Mouse (Mus musculus) kidney, adult 9 months (tissue): ENCODE data around the gene Becn1.
"Not testable (repeated sequence)": the region's sequence is repeated elsewhere in the genome, so short reads cannot be mapped to it uniquely, and the experiment has no call there.

Experiments used
- DNase-seq: peaks from one replicate; pipeline ENCODE4 v3.0.0; 2022

The Becn1 gene

GRCm38 (mm10) chr11:101302004-101302798, at the start of gene Becn1:
Gene Becn1, minus strand, starts transcription at chr11:101302286.
- DNase-seq: peak; percentile 97

GRCm38 (mm10) chr11:101351721-101352111, 49.6 kb upstream of the Becn1 start:
- DNase-seq: peak; percentile 64

DNA sequence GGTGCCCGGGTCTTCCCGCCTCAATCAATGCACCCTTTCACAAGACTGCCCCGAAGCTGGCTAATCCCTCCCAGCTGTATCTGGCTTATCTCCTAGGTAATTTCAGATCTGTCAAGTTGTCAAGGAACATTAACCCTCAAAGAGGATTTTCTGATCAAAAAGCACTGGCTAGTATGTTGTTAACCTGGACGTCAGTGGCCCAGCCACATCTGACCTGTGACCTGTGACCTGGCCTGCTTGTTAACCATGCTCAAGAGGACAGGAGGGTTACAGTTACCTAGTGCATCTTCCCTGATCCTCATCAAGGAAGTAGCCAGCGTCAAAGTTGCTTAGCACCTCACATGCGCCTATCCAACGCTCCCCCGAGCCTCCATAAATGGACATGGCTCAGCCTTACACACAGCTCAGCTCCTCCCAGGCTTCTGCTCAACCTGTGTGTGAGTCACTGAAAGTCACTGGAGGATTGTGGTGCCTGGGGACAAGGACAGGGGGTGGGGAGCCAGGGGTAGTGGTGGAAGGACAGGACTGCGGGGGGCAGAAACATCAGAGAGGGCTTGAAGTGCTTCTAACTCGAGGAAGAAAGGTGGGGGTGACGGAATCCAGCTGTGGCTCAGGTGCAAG, 49.1 kb upstream of the Becn1 start:
- peak; percentile 27 for DNase-seq

- DNase-seq: no peak
Observed at GRCm38 (mm10) chr11:101349216-101349615, 47.1 kb upstream of the Becn1 start.

GRCm38 (mm10) chr11:101348774-101349173, 46.7 kb upstream of the Becn1 start:
- DNase-seq: no peak

GRCm38 (mm10) chr11:101347083-101347775, 45.1 kb upstream of the Becn1 start:
- no peak for DNase-seq

DNA sequence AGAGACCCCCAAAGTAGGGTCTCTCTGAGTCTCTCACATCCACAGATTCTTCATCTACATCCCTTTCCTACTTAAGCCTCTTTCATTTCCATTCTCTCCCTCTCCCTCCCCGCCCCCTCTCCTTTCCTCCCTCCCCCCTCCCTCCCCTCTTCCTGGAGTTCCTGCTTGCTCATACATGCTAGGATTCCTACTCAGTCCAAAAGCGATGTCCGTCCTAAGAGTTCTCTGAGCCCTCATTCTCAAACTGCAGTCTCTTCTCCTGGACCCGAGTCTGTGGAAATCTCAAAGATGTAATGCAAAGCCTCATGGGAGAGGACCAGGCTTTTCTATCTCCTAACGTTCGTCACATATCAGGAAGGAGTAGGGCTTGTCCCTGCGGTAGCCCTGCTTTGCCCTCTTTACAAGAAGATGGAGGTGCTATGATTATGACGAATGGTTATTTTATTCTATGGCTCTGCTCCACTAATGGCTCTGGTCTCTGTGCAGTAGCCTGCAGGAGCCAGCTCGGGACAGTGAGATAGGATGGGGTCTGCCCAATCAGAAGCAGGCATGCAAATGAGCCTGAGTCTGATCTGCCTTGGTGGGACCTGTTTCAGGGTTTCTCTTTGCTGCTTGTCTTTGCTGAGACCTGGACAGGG, 36.2 kb upstream of the Becn1 start:
- no peak for DNase-seq

DNA sequence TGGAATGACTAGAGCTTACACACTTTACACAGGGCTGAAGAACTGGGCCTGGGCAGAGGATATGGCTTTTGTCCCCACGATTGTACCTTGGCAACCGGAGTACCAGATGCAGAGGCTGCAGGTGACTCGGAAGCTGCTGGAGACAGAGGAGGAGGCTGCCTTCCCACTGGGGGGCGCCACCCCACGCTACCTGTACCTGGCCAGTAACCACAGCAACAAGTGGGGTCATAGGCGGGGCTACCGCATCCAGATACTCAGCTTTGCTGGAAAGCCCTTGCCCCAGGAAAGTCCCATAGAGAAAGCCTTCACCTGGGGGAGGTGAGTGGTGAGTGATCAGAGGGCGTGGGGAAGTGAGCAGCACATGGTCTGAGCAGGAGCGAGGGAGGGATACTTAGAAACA, 33.6 kb upstream of the Becn1 start:
- peak; percentile 69 for DNase-seq

DNA sequence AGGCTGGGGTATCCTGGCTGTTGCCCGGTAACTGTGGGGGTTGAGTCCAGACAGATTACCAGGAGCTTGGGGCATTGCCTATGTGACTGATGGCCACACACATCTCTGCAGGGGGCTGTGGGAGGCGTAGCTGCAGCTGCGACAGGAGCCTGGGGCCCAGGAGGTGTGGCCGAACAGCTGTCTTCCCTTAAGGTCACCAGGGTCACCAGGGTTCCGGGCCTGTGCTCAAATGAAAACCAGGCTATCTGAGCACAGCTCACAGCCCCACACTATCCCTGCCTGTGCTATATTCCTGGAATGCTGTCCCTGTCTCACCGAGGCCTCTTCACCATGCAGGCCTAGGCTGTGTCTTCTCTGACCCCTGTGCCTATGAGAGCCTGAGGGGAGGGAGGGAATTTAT, 32.4 kb upstream of the Becn1 start:
- no peak for DNase-seq

DNA sequence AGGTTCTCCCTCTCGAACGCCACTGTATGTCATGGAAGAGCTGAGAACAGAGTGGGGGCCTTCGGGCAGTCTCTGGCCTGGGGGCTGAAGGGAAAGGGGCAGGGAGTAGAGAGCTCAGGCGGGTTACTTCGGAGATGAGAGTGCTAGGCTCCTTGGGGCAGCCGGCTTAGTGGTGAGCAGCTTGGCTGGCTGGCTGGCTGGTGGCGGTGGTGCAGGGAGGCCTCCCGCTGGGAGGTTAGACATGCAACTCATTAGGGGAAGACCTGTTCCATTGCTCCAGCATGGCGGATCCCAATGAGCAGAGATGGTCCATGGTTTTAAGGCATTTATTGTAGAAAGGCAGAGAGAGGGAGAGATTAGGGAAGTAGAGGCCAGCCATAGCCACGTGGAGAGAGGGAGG, 31.9 kb upstream of the Becn1 start:
- DNase-seq: no peak

DNA sequence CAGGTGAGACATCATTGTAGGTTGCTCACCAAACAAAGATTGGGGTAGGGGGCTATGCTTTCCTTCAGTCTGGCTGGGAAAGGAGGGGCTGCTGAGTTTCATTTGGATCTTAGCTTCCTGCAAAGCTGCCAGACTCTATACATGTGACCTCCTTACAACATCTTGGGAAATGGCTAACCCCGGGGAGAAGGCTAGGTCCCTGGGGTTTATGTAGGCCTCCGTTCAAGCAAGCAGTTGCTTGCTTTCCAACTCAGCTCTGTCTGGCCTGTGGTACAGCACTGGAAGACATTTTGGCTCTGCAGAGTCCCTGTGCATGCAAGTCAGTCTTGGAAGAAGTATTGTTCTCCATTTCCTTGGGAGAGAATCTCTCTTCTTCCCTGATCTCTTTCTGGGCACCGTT, 30.5 kb upstream of the Becn1 start:
- no peak for DNase-seq

GRCm38 (mm10) chr11:101330961-101331360, 28.9 kb upstream of the Becn1 start:
- DNase-seq: not testable (repeated sequence)

DNA sequence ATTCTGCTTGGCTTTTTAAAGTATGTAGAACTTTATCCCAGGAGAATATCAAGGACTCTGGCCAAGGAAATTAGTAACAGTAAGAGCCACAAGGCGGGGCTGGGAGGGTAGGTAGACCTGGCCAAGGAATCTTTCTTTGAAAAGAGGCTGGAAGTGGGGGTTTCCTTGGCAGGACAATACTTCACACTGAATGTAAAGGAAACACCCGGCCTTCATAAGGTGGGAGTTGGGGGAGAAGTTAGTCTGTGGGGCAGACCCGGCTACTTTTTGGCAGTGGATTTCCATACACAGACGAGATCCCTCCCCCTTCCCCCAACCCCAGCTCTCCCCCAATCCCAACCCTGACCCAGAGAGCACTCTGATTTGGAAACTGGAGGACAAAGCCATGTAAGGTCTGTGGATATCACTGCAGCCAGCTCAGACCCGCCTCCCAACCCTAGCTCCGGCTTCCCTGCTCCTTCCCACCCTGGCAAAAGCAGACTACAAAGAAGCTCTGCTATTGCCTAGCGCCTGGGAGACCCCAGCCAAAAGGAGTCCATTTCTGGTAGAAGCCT, 28.4 kb upstream of the Becn1 start, which contains the start of gene Aoc3:
Gene Aoc3, plus strand, starts transcription at position 235 of the 554 bp plus-strand sequence.
- DNase-seq: no peak

DNA sequence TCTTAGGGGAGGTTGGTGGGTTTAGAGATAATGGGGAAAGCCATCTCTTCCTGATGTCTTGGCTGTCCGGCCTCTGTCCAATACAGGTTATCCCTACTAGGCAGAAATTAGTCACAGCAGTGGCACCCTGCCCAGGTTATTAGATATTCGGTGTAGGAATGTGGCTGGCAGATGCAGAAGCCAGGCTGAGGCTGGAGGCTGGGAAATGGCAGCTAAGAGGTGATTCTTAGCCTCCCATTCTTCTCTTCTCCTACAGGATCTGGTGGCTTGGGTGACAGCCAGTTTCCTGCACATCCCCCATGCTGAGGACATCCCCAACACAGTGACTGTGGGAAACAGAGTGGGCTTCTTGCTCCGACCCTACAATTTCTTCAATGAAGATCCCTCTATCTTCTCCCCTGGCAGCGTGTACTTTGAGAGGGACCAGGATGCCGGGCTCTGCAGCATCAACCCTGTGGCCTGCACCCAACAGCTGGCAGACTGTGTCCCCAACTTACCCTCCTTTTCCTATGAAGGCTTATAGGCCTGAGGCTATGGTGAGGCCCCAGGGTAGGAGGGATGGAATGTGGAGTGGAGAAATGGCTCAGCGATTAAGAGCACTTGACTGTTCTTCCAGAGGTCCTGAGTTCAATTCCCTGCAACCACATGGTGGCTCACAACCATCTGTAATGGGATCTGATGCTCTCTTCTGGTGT, 27.0 kb upstream of the Becn1 start:
- DNase-seq: peak; percentile 46

DNA sequence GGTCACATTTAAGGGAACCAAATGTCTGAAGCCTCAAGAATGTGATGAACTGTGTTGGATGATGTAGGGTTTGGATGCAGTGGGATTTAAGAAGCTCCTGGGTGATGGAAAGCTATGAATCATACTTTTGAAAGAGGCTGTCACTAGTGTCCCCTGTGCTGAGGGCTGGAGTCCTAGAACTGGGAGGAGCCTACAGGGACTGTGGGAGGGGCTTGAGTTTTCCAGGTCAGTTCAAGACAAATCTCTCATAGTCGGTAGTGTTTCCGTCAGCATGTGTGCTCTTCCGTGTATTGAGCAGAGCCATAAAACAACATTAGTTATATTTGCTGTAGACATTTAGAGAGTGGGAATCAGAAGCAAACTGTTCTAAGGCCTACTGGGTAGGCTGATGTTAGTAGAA, 25.2 kb upstream of the Becn1 start:
- no peak for DNase-seq

GRCm38 (mm10) chr11:101326147-101326546, 24.1 kb upstream of the Becn1 start:
- DNase-seq: no peak

- DNase-seq: not testable (repeated sequence)
Observed at GRCm38 (mm10) chr11:101325201-101325600, 23.1 kb upstream of the Becn1 start.

DNA sequence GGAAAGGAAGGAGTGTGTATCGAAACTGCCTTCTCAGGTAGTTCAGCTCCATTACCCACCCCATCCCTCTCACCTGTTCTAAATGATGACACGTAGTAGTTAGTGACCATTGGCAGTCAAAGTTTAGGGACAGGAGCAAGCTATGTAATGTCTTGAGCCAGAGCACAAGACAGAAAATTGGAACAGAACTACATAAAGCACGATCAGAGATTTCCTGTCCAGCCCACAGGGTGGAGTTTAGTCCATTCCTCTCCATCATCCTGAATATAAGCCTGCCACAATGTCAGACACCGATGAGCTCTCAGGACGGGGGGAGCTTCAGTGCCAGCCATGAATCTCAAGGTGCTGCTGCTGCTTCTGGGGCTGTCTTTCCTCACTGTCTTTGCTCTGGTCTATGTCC, 22.7 kb upstream of the Becn1 start, which contains the start of gene Aoc2:
Gene Aoc2, plus strand, starts transcription at position 301 of the 400 bp plus-strand sequence.
- no peak for DNase-seq

DNA sequence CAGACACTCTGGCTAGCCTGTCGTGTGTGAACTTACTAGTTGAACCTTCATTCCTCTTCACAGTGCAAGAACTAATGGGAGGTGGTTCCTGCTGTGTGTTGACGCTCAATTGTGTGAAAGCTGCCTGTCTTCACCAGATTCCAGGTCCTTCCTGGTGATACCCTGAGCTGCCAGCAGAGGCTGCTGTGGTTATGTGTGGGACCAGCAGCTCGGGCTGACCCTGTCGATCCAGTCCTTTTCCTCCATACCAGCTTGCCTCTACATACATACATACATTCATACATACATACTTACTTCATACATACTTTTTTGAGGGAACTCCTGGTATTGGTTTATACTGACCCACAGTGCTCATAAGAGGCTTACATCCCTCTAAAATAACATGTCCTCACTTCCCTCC, 21.5 kb upstream of the Becn1 start:
- peak; percentile 88 for DNase-seq

DNA sequence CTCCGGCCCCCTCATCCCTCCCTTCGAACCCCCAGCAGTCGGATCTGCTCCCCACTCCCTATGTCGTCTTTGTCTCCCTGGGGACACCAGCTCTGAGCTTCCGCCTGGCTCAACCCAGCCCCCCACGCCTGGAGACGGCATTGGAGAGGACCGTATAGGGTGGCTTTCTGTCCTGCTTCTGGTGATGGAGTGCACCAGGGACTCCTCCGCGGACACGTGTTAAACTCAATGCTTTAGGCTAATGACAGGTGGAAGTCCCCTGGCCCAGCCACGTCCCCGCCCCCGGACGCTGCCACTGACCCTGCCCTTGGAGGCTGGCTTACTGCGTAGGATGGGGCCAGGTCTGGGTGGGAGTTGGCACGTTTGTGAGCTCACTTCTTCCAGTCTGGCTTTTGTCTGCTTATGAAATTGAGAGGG, 14.4 kb upstream of the Becn1 start:
- peak; percentile 24 for DNase-seq

- DNase-seq: peak; percentile 94
Observed at GRCm38 (mm10) chr11:101315665-101316500, 13.8 kb upstream of the Becn1 start, which contains the start of gene Psme3. Gene Psme3, plus strand, starts transcription at chr11:101316213.
